Mouse (Mus musculus): Measurements from ENCODE around the gene Sh3bp5l.
"Not testable (repeated sequence)": the region's sequence is repeated elsewhere in the genome, so short reads cannot be mapped to it uniquely, and the experiment has no call there.

Gene Sh3bp5l

DNA sequence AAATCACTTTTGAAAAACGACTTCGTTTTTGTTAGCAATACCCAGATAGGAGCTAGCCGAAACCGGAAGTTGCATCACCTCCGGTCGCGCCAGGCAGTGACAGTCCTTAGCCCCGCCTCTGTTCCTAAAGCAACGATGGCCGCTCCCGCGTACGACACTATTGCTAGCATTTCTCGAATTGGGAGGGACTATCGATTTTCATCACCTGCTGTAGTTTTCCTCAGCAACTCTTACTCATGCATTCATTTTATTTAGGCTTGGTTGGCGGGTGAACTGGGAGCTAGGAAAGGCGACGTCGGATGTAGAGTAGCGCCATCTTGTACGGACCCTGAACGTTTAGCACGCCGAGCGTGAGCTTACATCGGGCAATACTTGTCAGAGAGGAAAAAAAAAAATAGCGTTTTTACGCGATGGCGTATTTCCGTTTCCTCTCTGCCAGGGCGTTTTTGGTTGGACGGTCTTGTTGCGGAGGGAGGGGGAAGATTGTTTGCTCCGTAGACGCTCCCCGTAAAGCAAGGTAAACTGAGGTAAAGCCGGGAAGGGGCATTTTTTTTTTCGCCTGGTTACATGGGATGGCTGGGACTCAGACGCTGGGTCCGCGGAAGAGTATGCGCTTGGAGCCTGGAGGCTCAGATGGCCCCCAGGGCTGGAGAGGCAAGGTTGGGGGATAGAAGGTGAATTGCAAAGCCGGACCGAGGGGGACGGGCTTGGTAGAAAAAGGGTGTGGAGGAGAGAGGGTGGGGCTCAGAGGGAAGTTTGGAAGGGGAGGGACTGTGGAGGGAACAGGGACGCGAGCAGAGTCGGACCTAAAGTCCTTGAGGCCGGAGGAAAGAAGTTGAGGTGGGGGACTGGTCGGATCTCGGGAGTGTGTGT is at the start of gene Sh3bp5l, which contains the start of gene Zfp672:
Gene Sh3bp5l (plus strand): TSS at position 449 of the 873 bp plus-strand sequence.
Gene Zfp672 (minus strand): TSS at position 64 of the 873 bp plus-strand sequence.
- DNase-seq = peak; percentile 89 to 95

DNA sequence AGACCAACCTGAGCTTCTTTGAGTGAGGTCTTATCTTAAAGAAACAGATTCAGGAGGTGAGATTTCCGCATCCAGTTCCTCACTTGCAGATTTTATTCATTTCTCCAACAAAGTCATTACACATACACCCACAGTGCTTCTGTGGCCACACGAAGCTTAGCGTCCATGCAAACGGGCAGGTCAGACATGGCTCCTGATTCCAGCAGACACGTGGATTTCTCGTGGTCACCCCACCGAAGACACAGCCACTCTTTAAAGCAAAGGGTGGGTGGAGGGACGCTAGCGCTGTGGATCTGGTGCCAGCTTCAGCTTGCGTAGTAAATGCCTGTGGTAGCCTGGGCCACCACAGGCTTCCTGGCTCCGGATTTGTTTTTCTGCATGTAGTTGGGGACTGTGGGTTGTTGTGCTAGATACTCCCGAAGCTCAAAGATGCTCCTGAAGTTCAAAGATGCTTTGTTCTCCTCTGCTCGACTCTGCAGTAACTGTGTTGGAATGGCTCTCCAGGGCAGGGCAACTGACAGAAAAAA is 48.5 kb upstream of the Sh3bp5l start:
- no peak for DNase-seq

DNA sequence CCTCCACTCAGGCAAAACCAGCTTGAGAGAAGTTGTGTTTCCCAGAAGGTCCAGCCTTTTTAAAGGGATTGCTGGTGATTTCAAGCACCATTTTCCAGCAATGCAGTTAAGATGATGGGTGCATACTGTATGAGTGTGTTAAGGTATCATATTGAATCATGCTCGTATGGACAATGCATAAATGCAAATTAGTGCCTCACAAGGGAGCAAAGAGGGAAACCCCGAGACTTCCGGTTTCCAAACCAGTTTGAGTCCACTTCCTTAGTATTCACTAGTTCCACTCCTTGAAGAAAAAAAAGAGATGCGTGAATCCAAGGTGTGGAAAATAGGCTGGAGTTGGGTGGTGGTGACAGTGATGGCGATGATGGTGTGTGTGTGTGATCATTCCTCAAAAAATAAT is 48.0 kb upstream of the Sh3bp5l start:
- no peak for DNase-seq

DNA sequence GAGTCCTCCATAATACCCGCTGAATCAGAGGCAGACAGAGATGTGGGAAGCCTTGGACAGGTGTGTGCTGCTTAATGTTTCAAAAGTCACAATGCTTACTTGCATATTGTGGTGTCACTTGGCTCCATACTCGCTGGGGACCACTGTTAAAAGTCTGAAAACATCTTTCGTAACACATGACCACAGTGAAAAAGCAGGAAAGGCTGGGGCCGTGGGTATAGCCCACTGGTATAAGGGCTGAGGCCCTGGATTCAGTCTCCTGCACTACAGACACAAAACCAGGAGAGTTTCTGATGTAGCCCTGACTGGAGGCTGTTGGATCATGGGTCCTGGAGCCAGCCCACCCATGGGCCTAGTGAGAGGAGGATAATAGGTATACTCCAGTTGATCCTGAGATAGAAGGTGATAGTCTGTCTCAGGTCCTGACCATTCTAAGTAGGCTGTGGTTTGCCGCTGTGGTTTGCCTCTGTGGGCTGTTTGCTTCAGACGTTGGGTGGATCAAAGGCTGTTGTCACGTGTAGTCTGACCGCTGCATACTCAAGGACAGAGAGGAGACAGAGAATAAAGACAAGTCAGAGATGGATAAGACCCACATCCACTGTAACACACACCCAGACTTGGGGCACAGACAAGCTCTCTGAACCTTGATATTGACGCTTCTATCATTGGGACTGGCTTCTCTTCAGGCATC is 40.4 kb upstream of the Sh3bp5l start:
- DNase-seq = no peak

DNA sequence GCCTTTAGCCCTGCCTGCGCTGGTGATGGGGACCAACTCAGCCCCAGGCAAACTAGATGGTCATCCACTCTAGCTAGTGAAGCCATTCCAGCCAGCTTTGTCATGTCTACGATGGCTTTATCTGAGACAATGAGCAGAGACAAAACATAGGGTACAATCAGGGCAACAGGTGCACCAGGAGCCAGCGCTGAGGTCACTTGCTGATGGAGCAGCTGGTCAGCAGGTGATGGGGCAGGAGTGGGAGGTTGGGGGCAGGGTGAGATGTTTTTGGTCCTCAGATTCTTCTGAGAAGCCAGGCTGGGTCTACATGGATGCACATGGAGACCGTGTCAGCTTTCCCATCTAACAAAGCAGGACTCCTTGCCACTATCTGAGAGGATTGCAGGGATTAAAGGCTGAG is 39.7 kb upstream of the Sh3bp5l start:
- DNase-seq = no peak

DNA sequence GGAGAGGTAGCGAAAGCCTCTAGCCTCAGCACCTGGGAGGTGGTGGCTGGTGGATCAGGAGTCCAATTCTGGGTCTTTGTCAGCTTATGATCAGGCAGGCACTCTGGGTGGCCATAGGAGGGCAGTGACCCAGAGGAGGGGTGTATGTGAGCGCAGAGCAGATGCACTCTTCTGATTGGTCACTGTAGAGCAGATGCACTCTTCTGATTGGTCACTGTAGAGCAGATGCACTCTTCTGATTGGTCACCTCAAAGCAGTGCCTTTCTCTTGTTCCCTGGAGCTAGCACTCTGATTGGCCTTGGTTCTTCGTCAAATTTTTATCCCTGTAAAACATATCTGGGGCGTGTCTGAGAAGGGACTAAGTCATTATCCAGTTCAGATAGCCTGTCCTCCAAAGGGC is 37.7 kb upstream of the Sh3bp5l start:
- no peak for DNase-seq

DNA sequence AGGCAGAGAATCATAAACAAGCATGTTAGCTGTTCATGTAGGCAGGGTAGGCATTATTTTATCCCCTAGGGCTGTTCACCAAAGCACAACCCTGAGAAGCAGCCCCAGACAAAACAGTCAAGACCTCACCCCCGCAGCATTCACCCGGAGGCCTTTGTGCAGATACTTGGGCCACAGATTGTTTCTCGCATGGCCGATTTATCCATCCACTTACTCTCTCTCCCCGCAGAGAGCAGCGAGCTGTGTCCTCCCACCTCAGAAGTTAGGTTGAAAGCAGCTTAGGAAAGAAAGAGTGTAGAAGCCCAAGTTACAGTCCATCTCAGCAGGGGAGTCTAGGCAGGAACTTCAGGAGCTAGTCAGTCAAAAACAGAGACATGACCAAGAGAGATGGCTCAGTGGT is 33.1 kb upstream of the Sh3bp5l start:
- DNase-seq = no peak

DNA sequence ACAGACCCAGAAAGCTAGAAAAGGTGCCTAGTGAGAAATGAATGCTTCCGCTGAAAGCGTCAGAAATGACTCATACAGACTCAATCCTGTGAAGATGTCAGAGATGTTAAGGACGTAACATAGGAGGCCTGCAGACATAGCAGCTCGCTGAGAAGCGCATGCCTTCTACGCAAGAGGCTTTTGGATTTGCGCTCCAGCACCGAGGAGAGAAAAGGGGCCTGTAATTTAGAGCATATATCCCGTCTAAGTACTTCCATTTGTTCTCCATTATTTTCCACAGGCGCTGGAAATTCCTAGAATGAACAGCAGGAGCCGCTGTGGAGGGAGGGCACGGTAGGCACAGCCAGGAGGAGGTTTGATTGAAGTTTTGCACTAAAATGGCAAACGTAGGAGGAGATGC is 29.5 kb upstream of the Sh3bp5l start:
- DNase-seq = peak; percentile 67 to 82

DNA sequence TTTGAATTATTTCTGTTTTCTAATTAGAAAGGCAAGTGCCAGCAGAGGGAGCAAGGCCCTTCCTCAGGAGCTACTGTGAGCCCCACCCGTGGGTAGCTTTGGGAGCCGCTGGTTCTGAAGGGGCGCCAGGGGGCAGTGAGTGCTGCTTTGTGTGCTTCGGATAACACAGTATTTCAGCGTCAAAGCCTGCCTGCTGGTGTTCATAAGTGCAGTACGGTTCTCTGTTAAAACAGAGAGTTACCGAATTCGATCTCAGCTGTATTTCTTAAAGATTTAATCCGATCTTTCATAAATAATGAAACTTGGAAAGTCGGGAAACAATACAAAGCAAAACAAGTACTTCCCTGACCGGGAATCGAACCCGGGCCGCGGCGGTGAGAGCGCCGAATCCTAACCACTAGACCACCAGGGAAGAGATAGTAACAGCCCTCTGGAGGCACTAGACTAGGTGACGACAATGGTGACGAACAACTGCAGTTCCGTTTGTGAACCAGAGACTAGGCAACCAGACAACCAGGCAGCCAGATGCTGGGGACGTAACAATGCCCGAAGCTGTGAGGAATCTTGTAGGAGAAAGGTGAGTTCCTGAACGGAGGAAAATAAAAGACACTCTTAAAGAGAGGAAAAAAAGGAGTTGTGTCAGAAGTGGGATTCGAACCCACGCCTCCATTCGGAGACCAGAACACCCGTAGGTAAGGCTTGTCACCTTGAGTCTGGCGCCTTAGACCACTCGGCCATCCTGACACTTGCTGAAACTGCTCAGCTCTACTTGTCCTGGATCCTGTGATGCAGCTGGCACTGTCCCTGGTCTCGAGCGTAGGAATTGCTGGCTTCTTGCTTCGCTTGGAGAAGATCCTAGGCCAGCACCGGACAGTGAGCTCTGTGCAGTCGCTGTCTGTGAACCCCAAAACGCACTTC is 28.4 kb upstream of the Sh3bp5l start:
- peak; percentile 97 to 99 for DNase-seq

DNA sequence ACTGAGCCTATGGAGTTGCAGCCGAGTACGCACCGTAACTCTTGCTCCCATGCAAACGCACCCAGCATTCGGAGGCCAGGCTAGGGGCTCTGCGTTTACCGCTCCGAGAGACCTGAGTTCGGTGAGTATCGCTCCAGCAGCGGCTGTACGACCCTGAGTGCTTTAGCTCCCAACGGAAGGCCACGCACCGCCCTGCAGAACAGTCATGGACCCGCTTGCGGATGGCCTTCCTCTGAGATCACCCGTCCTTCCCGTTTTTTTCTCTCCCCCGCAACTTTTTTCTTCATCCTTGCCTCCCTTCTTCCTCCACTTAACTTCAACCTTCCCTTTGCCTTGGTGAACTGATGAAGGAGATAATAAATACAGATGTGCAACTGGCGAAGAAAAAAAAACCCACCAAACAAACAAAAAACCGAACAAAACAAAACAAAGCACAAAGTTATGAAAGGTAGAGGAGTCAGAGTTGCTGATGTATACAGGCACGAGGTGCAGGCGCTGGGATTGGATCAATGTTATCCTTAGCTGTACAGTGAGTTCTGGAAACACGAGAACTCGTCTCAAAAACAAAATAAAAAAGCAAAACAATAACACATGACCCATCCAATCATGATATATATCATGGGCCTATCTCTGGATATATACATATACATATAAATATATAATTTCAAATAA is 27.6 kb upstream of the Sh3bp5l start:
- DNase-seq = no peak

DNA sequence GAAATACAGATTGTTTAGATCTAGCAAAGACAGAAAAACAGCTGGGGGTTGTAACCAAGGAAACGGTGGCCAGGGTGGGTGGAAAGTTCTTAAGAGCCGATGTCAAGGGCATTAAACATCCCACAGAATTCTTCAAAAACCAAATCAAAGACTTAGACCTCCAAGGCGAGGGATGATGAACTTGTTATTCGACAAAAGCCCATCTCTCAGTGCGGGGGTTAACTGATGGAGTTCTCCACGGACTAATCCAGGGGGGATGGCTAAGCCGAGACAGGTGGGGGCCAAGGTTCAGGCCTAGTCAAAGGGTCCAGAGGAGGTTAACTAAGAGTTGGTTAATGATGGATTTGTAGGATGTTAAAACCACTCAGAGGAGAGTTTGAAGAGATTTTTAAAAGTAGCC is 26.9 kb upstream of the Sh3bp5l start:
- no peak for DNase-seq

DNA sequence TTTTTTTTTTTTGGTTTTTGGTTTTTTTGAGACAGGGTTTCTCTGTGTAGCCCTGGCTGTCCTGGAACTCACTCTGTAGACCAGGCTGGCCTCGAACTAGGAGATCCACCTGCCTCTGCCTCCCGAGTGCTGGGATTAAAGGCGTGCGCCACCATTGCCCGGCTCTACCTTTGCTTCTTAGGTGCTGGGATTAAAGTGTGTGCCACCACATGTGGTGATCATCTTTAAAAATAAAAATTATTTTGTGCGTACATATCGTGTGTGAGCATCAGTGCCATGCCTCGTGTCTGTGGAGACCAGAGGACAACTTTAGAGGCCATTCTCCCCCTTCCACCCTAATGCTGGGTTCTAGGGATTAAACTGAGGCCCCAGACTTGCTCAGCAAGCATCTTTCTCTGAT is 25.2 kb upstream of the Sh3bp5l start:
- not testable (repeated sequence) for DNase-seq

DNA sequence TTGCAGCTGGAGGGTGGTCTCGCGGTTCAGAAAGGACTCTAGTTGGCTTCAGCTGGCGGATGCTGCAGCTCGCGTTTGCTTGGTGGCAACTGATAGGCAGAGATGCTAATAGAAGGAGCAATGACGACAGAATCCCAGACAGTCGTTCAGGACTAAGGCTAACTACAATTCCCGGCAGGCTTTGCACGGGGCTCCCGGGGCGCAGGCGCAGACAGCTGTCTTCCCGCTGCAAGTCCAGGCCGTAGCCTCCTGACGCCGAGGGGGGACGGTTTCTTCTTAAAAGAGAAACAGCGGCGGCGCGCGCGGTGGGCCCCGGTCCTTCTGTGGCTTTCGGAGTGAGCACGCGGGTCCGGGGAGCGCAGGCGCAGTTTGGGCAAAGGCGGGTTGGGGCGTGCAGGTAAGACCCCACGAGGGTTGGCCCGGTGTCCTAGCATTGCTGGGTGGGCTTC is 23.6 kb upstream of the Sh3bp5l start, which contains the start of gene Zfp692:
Gene Zfp692 (plus strand): TSS at position 210 of the 449 bp plus-strand sequence.
- peak; percentile 94 to 95 for DNase-seq

DNA sequence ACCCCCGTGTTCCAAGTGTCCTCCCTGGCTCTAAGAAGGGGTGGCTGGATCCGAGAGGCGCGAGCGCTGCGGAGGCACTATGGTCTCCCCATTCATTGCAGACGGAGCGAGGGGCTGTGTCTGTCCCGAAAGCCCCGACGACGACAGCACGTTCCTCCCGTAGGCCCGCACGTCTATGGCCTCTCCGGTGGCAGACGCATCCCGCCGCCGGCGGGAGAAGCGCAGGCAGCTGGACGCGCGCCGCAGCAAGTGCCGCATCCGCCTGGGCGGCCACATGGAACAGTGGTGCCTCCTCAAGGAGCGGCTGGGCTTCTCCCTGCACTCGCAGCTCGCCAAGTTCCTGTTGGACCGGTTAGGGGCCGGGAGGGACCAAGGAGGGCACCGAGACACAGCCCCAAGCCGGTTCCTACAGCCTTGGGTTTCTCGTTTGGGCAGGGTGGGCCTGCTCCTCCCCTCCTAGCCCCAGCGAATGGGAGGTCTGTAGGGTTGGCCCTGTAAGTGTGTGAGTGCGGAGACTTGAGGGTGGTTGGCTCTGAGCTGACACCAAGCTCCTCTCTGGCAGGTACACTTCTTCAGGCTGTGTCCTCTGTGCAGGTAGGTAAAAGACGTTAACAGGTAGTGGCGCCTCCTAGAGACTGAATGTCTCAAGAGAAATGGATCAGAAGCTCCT is 23.0 kb upstream of the Sh3bp5l start:
- peak; percentile 58 to 73 for DNase-seq

DNA sequence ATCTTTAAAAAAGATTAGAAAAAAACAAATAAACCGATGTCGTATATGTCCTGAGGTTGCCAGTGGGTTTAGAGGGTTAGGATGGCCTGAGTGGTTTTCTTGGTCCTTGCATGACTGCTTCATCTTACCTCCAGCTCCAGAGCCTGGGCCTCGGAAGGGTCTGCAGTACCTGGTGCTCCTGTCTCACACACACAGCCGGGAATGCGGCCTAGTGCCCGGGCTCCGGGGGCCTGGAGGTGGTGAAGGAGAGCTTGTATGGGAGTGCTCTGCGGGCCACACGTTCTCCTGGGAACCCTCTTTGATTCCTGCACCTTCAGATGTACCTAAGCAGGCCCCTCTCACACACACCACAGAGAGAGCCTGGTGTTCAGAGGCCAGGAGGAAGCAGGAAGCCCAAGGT is 21.9 kb upstream of the Sh3bp5l start:
- no peak for DNase-seq

DNA sequence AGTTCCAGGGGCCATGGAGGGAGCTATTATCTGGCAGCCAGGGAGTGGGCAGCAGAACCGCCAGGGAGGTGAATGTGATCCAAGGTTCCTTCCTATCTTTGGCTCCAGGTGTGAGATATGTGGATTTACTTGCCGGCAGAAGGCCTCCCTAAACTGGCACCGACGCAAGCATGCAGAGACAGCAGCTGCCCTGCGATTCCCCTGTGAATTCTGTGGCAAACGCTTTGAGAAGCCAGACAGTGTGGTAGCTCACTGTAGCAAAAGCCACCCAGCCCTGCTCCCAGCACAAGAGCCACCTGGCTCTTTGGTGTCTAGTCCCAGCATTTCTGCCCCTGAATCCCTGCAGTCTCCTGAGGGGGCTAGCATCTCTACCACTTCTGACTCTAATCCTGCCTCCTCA is 16.5 kb upstream of the Sh3bp5l start:
- DNase-seq = no peak

DNA sequence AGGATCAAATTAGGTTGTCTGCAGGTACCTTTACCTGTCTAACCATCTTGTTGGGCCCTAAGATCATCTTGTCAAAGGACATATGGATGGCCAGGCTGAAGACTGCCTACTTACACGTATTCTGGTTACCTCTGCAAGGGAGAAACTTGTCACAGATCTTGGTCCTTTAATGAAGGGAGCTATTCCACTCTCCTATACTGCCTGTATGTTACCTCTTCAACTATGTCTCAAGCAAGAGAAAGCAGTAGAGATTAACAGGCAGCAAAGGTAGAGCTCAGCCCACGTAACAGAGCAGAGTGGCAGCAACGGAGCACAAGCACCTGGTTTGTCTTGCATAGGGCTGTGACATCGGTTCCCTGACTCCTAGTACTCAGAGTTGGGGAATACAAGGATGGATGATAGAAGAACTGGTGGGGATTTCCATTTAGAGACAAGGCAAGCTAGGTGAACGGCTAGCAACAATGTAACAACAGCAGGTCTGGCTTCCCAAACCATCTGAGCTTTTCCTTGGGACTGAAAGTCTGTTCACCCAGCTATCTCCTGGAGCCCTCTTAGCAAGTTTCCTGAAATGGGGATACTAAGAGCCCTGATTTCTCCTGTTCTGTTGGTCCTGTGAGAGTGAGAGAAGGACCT is 14.9 kb upstream of the Sh3bp5l start:
- DNase-seq = no peak

DNA sequence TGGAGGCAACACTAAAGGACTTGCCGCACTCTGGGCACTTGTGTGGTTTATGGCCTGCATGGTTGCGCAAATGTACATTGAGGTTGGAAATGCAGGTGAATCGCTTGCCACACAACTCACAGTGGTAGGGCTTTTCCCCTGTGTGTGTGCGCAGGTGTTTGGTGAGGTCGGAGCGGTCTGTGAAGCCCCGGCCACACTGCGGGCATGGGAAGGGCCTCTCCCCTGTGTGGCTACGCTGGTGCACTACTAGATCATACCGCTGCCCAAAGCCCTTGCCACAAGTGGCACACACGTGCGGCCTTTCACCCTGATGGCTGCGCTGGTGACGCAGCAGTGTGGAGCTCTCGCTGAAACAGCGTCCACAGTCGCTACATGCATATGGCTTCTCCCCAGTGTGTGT is 14.2 kb upstream of the Sh3bp5l start:
- no peak for DNase-seq

DNA sequence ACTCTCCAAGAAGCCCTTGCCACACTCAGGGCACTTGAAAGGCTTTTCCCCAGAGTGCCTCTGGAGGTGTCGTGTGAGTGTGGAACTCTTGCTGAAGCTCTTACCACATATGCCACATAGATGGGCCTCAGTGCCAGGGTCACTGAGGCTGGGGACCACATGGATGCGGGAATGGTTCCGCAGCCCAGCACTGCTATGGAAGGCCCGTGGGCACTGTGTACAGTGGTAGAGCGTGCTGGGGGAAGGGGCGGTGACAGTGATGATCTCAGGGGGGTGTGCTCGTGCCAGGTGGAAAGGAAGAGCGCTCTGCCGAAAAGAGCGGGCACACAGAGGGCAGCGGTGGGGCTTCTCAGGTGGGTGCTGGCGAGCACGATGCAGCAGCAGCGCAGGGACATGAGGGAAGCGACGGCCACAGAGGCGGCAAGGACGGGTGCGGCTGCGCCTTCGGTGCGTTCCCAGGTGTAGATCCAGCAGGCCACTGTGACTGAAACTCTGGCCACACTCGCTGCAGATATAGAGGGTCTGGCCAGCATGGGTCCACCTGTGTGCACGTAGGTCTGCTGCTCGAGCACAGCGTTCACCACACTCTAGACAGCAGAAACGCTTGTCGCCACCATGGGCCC is 13.6 kb upstream of the Sh3bp5l start:
- no peak for DNase-seq

DNA sequence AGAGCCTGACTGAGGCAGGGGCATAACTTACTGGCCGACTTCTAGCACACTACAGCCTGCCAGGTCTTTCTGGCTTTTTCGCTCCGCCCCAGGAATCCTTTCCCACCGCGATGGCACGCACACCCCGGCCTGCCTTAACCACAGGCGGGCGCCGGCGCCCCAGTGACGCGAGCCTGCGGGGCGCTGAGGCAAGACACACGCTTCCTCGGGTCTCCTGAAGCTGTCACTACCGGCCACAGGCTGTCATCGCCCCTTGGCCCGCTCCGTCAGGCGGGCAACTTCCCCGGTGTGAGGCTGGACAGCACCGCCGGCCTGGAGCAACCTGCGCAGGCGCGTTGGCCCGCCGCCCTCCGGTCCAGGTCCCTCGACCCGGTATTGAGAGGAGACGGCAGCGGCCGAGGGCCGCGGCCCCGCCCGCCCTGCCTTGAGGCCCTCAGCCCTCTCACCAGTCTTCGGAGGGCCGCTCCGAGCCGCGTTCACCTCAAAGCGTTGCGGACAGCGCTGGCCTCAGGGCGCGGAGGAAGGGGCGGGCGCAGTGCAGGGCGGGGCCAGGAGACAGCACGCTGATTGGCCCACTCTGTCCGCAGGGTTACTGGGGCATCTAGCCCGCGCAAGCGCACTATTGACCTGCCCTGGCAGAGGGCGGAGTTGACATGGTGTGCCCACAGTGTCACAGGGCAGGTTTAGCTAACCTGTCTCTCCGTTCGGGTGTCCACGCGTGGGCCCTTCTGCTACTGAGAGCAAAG is 7.5 kb upstream of the Sh3bp5l start:
- DNase-seq = peak; percentile 98

Data from kidney, adult 8-10 months (tissue).